Mouse (Mus musculus) adrenal gland, postnatal 10 days (tissue): ENCODE measurements around the gene Rgs19. TPM values are rescaled to one million over a fixed set of nuclear protein-coding genes. Genes with fewer than 3 reads are reported as not detected.

Source experiments
- DNase-seq: peaks from one replicate; pipeline ENCODE4 v3.0.0; 2021; ENCODE audit warnings: mixed read lengths
- total RNA-seq, 2 experiments: library from RNA; stranded (reverse); gene quantifications; 2 replicates each; pipeline ENCODE4 v1.2.3; 2021

Gene Rgs19
- total RNA-seq, 2 experiments from 2014 or later: 22.4 to 23.7 TPM

GRCm38 (mm10) chr2:181683381-181683780 is 10.4 kb downstream of the Rgs19 start:
- DNase-seq: no peak

- DNase-seq: no peak
Measured at GRCm38 (mm10) chr2:181681978-181682377, 11.8 kb downstream of the Rgs19 start.

GRCm38 (mm10) chr2:181680716-181681117 is 13.1 kb downstream of the Rgs19 start:
- no peak for DNase-seq

GRCm38 (mm10) chr2:181679951-181680715 is 13.6 kb downstream of the Rgs19 start, which contains the start of gene Tcea2:
Gene Tcea2 (plus strand): TSS chr2:181680310.
- peak; percentile 82 for DNase-seq

- DNase-seq: peak; percentile 79
Measured at GRCm38 (mm10) chr2:181678780-181679179, 15.0 kb downstream of the Rgs19 start.

GRCm38 (mm10) chr2:181677755-181678098 is 16.1 kb downstream of the Rgs19 start:
- peak; percentile 45 for DNase-seq

- peak; percentile 47 for DNase-seq
Measured at GRCm38 (mm10) chr2:181677096-181677754, 16.6 kb downstream of the Rgs19 start.

GRCm38 (mm10) chr2:181676424-181676823 is 17.4 kb downstream of the Rgs19 start:
- no peak for DNase-seq

GRCm38 (mm10) chr2:181675454-181675853 is 18.3 kb downstream of the Rgs19 start:
- DNase-seq: peak; percentile 77

- no peak for DNase-seq
Measured at GRCm38 (mm10) chr2:181674934-181675333, 18.8 kb downstream of the Rgs19 start.

- peak; percentile 39 for DNase-seq
Measured at GRCm38 (mm10) chr2:181673501-181673900, 20.3 kb downstream of the Rgs19 start.

- DNase-seq: no peak
Measured at GRCm38 (mm10) chr2:181671984-181672383, 21.8 kb downstream of the Rgs19 start.

GRCm38 (mm10) chr2:181671326-181671725 is 22.5 kb downstream of the Rgs19 start, which contains the start of gene Sox18:
Gene Sox18 (minus strand): TSS chr2:181671640.
- DNase-seq: peak; percentile 73

- no peak for DNase-seq
Measured at GRCm38 (mm10) chr2:181670913-181671311, 22.9 kb downstream of the Rgs19 start.

- DNase-seq: peak; percentile 36
Measured at GRCm38 (mm10) chr2:181670285-181670912, 23.4 kb downstream of the Rgs19 start.

- DNase-seq: peak; percentile 66
Measured at GRCm38 (mm10) chr2:181663298-181663630, 30.5 kb downstream of the Rgs19 start.

- peak; percentile 38 for DNase-seq
Measured at GRCm38 (mm10) chr2:181662620-181663297, 31.0 kb downstream of the Rgs19 start.

- DNase-seq: peak; percentile 89
Measured at GRCm38 (mm10) chr2:181659609-181660055, 34.1 kb downstream of the Rgs19 start.

- peak; percentile 78 for DNase-seq
Measured at GRCm38 (mm10) chr2:181658930-181659555, 34.7 kb downstream of the Rgs19 start.

- no peak for DNase-seq
Measured at GRCm38 (mm10) chr2:181658528-181658927, 35.2 kb downstream of the Rgs19 start.

- no peak for DNase-seq
Measured at GRCm38 (mm10) chr2:181657441-181657840, 36.3 kb downstream of the Rgs19 start.

GRCm38 (mm10) chr2:181656734-181657133 is 37.0 kb downstream of the Rgs19 start, which contains the start of gene Gm29797:
Gene Gm29797 (plus strand): TSS chr2:181657034.
- DNase-seq: no peak
